ENCODE assay signal across 8 mouse cellular contexts in genomic region chr7:126791851-126792720, GRCm38 (mm10). TPM values are rescaled to one million over a fixed set of nuclear protein-coding genes. Genes with fewer than 3 reads are reported as not detected.
DNase-seq lines count a peak whose midpoint lies in the region; ATAC-seq and TF ChIP-seq lines count a peak whose summit lies in the region.

Gene Ppp4c, minus strand, starts transcription at chr7:126792496.

- H3K9ac ChIP-seq in forebrain, postnatal 0 days = peak within 1 kb of the TSS; percentile 90
- peak within 1 kb of the TSS; percentile 84 for H3K9ac ChIP-seq in lung, embryonic 15.5 days

- H3K36me3 ChIP-seq in G1E (replicated peaks) = peaks cover 80% of the 10 kb centered on the region
- peaks cover 62% of the 10 kb centered on the region for H3K36me3 ChIP-seq in forebrain, postnatal 0 days (ENCODE audit: insufficient read depth)
- peaks cover 66% of the 10 kb centered on the region for H3K36me3 ChIP-seq in lung, embryonic 15.5 days

- no peak for TF ChIP-seq CTCF in G1E (IDR thresholded peaks at IDR 0.05; ENCODE audit: low read depth, low read length)
- TF ChIP-seq CTCF in forebrain, postnatal 0 days (IDR thresholded peaks at IDR 0.05; ENCODE audit: low read depth) = no peak

- peaks cover 74% of the 10 kb centered on the region for H3K4me1 ChIP-seq in G1E (ENCODE audit: insufficient read depth, low read depth, low read length)
- peaks cover 4% of the 10 kb centered on the region; the same call in 1 of the 2 replicates for H3K4me1 ChIP-seq in forebrain, postnatal 0 days (ENCODE audit: insufficient read depth)
- H3K4me1 ChIP-seq in lung, embryonic 15.5 days = peaks cover 26% of the 10 kb centered on the region

- peak within 1 kb of the TSS; percentile 92 for H3K27ac ChIP-seq in forebrain, postnatal 0 days (ENCODE audit: low read depth, low read length)
- H3K27ac ChIP-seq in lung, embryonic 15.5 days = peak within 1 kb of the TSS; percentile 98

- 4% methylated on average over 77 of the region's 83 CpGs for WGBS in forebrain, postnatal 0 days
- under 1% methylated on average over 77 of the region's 83 CpGs for WGBS in lung, embryonic 15.5 days

- ATAC-seq in G1E (ENCODE audit: extremely low read depth, insufficient number of reproducible peaks, low FRiP score, poor library complexity, severe bottlenecking) = peak; percentile 84
- peak; percentile 97 for ATAC-seq in forebrain, postnatal 0 days
- ATAC-seq in lung, embryonic 15.5 days (ENCODE audit: borderline replicate concordance, extremely low read depth, low FRiP score, low TSS enrichment) = peak; percentile 86

- H3K9me3 ChIP-seq in G1E (replicated peaks) = no peaks in the 10 kb centered on the region
- no peaks in the 10 kb centered on the region for H3K9me3 ChIP-seq in forebrain, postnatal 0 days (ENCODE audit: low read length)
- no peaks in the 10 kb centered on the region for H3K9me3 ChIP-seq in lung, embryonic 15.5 days

- DNase-seq in G1E (ENCODE audit: low spot score) = peak; percentile 91
- peak; percentile 97 to 98 for DNase-seq in cerebellum, adult 18-20 months
- peak; percentile 99 for DNase-seq in forebrain, postnatal 0 days
- DNase-seq in heart, postnatal 4 days = peak; percentile 98
- DNase-seq in layer of hippocampus, adult 8-10 months (ENCODE audit: low spot score in 2 of 2) = peak; percentile 94 to 96
- DNase-seq in ovary, adult 18-20 months (ENCODE audit: low spot score) = peak; percentile 92
- DNase-seq in thymus, postnatal 0 days (ENCODE audit: low spot score) = peak; percentile 99

- H3K4me3 ChIP-seq in G1E (ENCODE audit: low read depth, low read length) = peak within 1 kb of the TSS; percentile 88
- peak within 1 kb of the TSS; percentile 91 for H3K4me3 ChIP-seq in forebrain, postnatal 0 days (ENCODE audit: low read depth, low read length)
- H3K4me3 ChIP-seq in lung, embryonic 15.5 days = peak within 1 kb of the TSS; percentile 74

- H3K27me3 ChIP-seq in G1E (ENCODE audit: insufficient read depth, low read length) = no peaks in the 10 kb centered on the region
- no peaks in the 10 kb centered on the region for H3K27me3 ChIP-seq in forebrain, postnatal 0 days (ENCODE audit: insufficient read depth, low read length)
- no peaks in the 10 kb centered on the region for H3K27me3 ChIP-seq in lung, embryonic 15.5 days

- peak within 1 kb of the TSS; percentile 86 for H3K4me2 ChIP-seq in forebrain, postnatal 0 days (ENCODE audit: low read depth)
- peak within 1 kb of the TSS; percentile 62 for H3K4me2 ChIP-seq in lung, embryonic 15.5 days

RNA-seq across cellular contexts. Expression of gene Ppp4c, which starts in this region (rescaled TPM):
- 126 and 176 TPM in 2 replicates for total RNA-seq in G1E (2014; fragmentation: Nextera tagmentation)
- total RNA-seq in G1E (2017) = 186 and 199 TPM in 2 replicates
- polyA plus RNA-seq in G1E (2012) = 169 and 192 TPM in 2 replicates
- 114 and 119 TPM in 2 replicates for total RNA-seq in forebrain, postnatal 0 days (2014; rRNA removed)
- polyA plus RNA-seq in forebrain, postnatal 0 days (2015; fragmentation: Nextera tagmentation; extraction: Ambion mirVana) = 161 and 172 TPM in 2 replicates
- 10 to 100 TPM; 67.6 to 76.6 TPM for total RNA-seq in heart, postnatal 4 days (2021)
- 10 to 100 TPM; 49.5 to 55.7 (median 51.9) TPM for total RNA-seq in layer of hippocampus, adult 8-10 months (2022)
- 260 and 262 TPM in 2 replicates for polyA plus RNA-seq in lung, embryonic 15.5 days (2015; fragmentation: Nextera tagmentation; extraction: Ambion mirVana)
- polyA plus RNA-seq in thymus, postnatal 0 days (2015; fragmentation: Nextera tagmentation; extraction: Ambion mirVana) = 306 TPM in 2 replicates

Comparison
In these comparisons a context has a peak if more than half of its experiments do, and no peak if none do; other contexts are left out.
1. Peak in every context shown above with its lines: DNase-seq, ATAC-seq, H3K4me3 ChIP-seq and H3K27ac ChIP-seq.